Mouse (Mus musculus): ENCODE measurements around the gene Olfr1212.

GRCm38 (mm10) chr2:88992553-88992952, 38.8 kb downstream of the Olfr1212 start, which contains the start of gene Olfr1214:
- no peak for TF ChIP-seq CTCF (IDR thresholded peaks at IDR 0.05; ENCODE audit: extremely low read depth, insufficient read length, insufficient replicate concordance, low read depth, low read length)
- no peak for TF ChIP-seq POLR2A (IDR thresholded peaks at IDR 0.05; ENCODE audit: low read depth, low read length)
